Mouse (Mus musculus) embryonic fibroblast, embryonic 13.5 days (primary cell): Measurements from ENCODE around the gene Ctnna3.
"Not testable (repeated sequence)": the region's sequence is repeated elsewhere in the genome, so short reads cannot be mapped to it uniquely, and the experiment has no call there.

ENCODE experiments used
- CTCF ChIP-seq: IDR thresholded peaks from 2 replicates; pipeline ENCODE4 v1.5.1; 2011; ENCODE audit warnings: mild to moderate bottlenecking, control low read depth, low read length, moderate library complexity, borderline replicate concordance; ENCODE audit not compliant: insufficient read depth
- POLR2A ChIP-seq: IDR thresholded peaks from 2 replicates; pipeline ENCODE4 v1.6.1; 2011; ENCODE audit warnings: low read depth, mild to moderate bottlenecking, control low read depth, low read length, moderate library complexity

- TF ChIP-seq CTCF, POLR2A: not testable (repeated sequence)
Observed at GRCm38 (mm10) chr10:63411674-63412073, 18.2 kb upstream of the Ctnna3 start.
